Mouse (Mus musculus) liver, embryonic 12.5 days (tissue): ENCODE measurements around the gene Ndufa10. TPM values are rescaled to one million over a fixed set of nuclear protein-coding genes. Genes with fewer than 3 reads are reported as not detected.
"Not testable (repeated sequence)": the region's sequence is repeated elsewhere in the genome, so short reads cannot be mapped to it uniquely, and the experiment has no call there.

Experiments
- ATAC-seq: fragments of 200-750 bp; cut with Nextera tagmentation; 2 replicates; pipeline ENCODE4 v1.8.0; 2017; ENCODE audit warnings: moderate number of reproducible peaks, mild to moderate bottlenecking, moderate library complexity
- H3K27ac ChIP-seq: fragments of 300-500 bp; sonication (generic); 2 replicates; pipeline ENCODE4 v1.5.1; 2016; ENCODE audit warnings: mild to moderate bottlenecking
- H3K27me3 ChIP-seq: fragments of 300-500 bp; sonication (generic); replicated peaks from 2 replicates; pipeline ENCODE4 v1.6.1; 2016; ENCODE audit warnings: mild to moderate bottlenecking, moderate library complexity
- H3K36me3 ChIP-seq: fragments of 300-500 bp; sonication (generic); 2 replicates; pipeline ENCODE4 v1.6.1; 2016; ENCODE audit warnings: mild to moderate bottlenecking, moderate library complexity
- H3K4me1 ChIP-seq: fragments of 300-500 bp; sonication (generic); 2 replicates; pipeline ENCODE4 v1.6.1; 2016
- H3K4me2 ChIP-seq: fragments of 300-500 bp; sonication (generic); 2 replicates; pipeline ENCODE4 v1.6.1; 2016; ENCODE audit warnings: mild to moderate bottlenecking, moderate library complexity
- H3K4me3 ChIP-seq: fragments of 300-500 bp; sonication (generic); 2 replicates; pipeline ENCODE4 v1.5.1; 2016; ENCODE audit warnings: mild to moderate bottlenecking, moderate library complexity
- H3K9ac ChIP-seq: fragments of 300-500 bp; sonication (generic); 2 replicates; pipeline ENCODE4 v1.6.1; 2016; ENCODE audit warnings: mild to moderate bottlenecking, moderate library complexity
- H3K9me3 ChIP-seq: fragments of 300-500 bp; sonication (generic); replicated peaks from 2 replicates; pipeline ENCODE4 v1.6.1; 2016; ENCODE audit warnings: mild to moderate bottlenecking, moderate library complexity
- WGBS: fragments of 180-500 bp; shearing (Covaris S2); methylation state at CpG from one replicate; pipeline ENCODE4 v1.1.7; 2016; ENCODE audit not compliant: insufficient replicate concordance; 5-methylcytosine and 5-hydroxymethylcytosine counted together
- polyA plus RNA-seq: library from polyadenylated mRNA; unstranded; fragments of >200 nt; fragmentation: Nextera tagmentation; extraction: Ambion mirVana; gene quantifications from 2 replicates; pipeline ENCODE4 v1.2.1, GENCODE M21; 2016

Ndufa10 gene
- 169 and 179 TPM in 2 replicates for polyA plus RNA-seq

- 1% methylated on average over 67 of the region's 67 CpGs for WGBS
- H3K4me3 ChIP-seq: peak within 1 kb of the TSS; percentile 98
- H3K27ac ChIP-seq: peak within 1 kb of the TSS; percentile 73
- peak; percentile 90 for ATAC-seq
- H3K9ac ChIP-seq: peak within 1 kb of the TSS; percentile 91
- no peaks in the 10 kb centered on the region for H3K9me3 ChIP-seq
- peak within 1 kb of the TSS; percentile 91 for H3K4me2 ChIP-seq
- H3K27me3 ChIP-seq: no peaks in the 10 kb centered on the region
- peaks cover 27% of the 10 kb centered on the region for H3K36me3 ChIP-seq
- H3K4me1 ChIP-seq: peaks cover 27% of the 10 kb centered on the region
Measured at GRCm38 (mm10) chr1:92473165-92474041, at the start of gene Ndufa10. Gene Ndufa10, minus strand, starts transcription at chr1:92473860.

- no peak overlapping the region for H3K4me3 ChIP-seq
- H3K4me1 ChIP-seq: no peaks in the 10 kb centered on the region
- H3K9ac ChIP-seq: no peak overlapping the region
- 0 out of 2 replicates have a peak, but pooled peaks cover 2% of the 10 kb centered on the region for H3K27me3 ChIP-seq
- H3K36me3 ChIP-seq: no peaks in the 10 kb centered on the region
- H3K4me2 ChIP-seq: no peak overlapping the region
- WGBS: 16% methylated on average over 10 of the region's 10 CpGs
- H3K27ac ChIP-seq: no peak overlapping the region
- no peaks in the 10 kb centered on the region for H3K9me3 ChIP-seq
- ATAC-seq: no peak
Measured at GRCm38 (mm10) chr1:92521376-92521775, 47.7 kb upstream of the Ndufa10 start.

DNA sequence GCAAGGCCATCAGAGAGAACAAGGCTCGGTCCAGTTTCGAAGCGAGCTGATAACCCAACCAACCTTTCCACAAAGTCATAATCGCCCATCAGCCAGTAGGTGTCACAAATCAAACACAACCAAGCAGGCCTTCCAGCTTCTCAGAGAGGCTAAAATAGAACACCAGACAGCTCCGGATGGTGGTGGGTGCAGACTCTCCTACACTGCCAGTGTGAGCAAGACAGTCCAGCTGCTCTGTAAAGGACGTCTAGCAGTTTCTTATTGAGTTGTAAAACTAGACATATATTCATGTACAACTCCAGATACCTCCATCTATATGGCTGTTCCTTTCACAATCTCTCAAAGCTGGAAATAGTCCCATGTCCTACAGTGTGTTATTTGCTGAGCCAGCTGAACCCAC, 45.4 kb upstream of the Ndufa10 start:
- Histone ChIP-seq H3K9ac (no peak overlapping the region), H3K4me2 (no peak overlapping the region), H3K27ac (no peak overlapping the region), H3K4me1 (no peaks in the 10 kb centered on the region), H3K9me3 (no peaks in the 10 kb centered on the region), H3K27me3 (0 out of 2 replicates have a peak, but pooled peaks cover 2% of the 10 kb centered on the region), H3K36me3 (no peaks in the 10 kb centered on the region), H3K4me3 (no peak overlapping the region)
- no peak for ATAC-seq
- WGBS: 63% methylated on average over 6 of the region's 6 CpGs

DNA sequence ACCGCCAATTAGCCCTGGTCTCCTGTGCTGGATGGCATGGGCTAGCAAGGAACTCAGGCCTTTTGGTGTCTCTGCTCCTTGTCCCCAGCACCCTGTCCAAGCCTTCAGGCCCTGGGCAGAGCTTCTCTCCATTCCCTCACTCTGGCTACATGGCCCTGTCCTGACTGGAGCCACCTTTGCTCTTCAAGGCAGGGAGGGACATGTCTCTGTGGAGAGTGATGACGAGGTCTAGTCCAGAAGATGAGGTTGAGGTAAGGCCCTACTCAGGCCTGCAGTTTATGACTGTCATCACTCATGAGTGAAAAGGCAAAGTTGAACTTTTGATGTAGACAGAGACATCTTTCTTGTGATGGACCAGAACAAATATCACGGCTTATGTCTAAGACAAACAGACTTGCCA, 44.9 kb upstream of the Ndufa10 start, which contains the start of gene Olfr1414:
Gene Olfr1414 (minus strand): TSS at position 101 of the 400 bp plus-strand sequence.
- Histone ChIP-seq H3K4me2 (no peak within 1 kb of the TSS), H3K9ac (no peak within 1 kb of the TSS), H3K4me1 (no peaks in the 10 kb centered on the region), H3K4me3 (no peak within 1 kb of the TSS), H3K27ac (no peak within 1 kb of the TSS), H3K36me3 (no peaks in the 10 kb centered on the region), H3K9me3 (no peaks in the 10 kb centered on the region), H3K27me3 (0 out of 2 replicates have a peak, but pooled peaks cover 2% of the 10 kb centered on the region)
- ATAC-seq: no peak
- WGBS: 57% methylated on average over 3 of the region's 3 CpGs

- Histone ChIP-seq H3K4me2 (no peak overlapping the region), H3K4me1 (no peaks in the 10 kb centered on the region), H3K9ac (no peak overlapping the region), H3K9me3 (no peaks in the 10 kb centered on the region), H3K27ac (no peak overlapping the region), H3K27me3 (0 out of 2 replicates have a peak, but pooled peaks cover 2% of the 10 kb centered on the region), H3K36me3 (no peaks in the 10 kb centered on the region), H3K4me3 (no peak overlapping the region)
- no peak for ATAC-seq
- WGBS: 49% methylated on average over 11 of the region's 11 CpGs
Measured at GRCm38 (mm10) chr1:92515390-92515789, 41.7 kb upstream of the Ndufa10 start.

DNA sequence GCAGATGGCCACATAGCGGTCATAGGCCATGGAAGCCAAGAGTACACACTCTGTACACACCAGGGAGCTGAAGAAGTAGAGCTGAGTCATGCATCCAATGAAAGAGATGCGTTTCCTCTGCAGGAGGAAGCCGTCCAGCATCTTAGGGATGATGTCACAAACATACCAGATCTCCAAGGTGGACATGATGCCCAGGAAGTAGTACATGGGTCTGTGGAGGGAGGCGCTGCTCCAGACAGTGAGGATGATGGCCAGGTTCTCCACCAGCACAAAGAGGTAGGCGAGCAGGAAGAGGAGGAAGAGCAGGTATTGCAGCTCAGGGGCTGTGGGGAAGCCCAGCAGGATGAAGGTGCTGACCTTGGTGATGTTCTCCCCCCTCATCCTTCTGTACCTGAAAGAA, 38.0 kb upstream of the Ndufa10 start:
- not testable (repeated sequence) for H3K9ac ChIP-seq, ATAC-seq, H3K9me3 ChIP-seq, H3K4me2 ChIP-seq, H3K4me1 ChIP-seq, H3K4me3 ChIP-seq, H3K27me3 ChIP-seq, H3K36me3 ChIP-seq, H3K27ac ChIP-seq
- WGBS: 61% methylated on average over 5 of the region's 5 CpGs

GRCm38 (mm10) chr1:92496001-92496400, 22.3 kb upstream of the Ndufa10 start, which contains the start of gene Olfr1415:
Gene Olfr1415, minus strand, starts transcription at chr1:92496101.
- Histone ChIP-seq H3K27me3 (no peaks in the 10 kb centered on the region), H3K4me3 (no peak within 1 kb of the TSS), H3K4me1 (no peaks in the 10 kb centered on the region), H3K27ac (no peak within 1 kb of the TSS), H3K36me3 (no peaks in the 10 kb centered on the region), H3K9ac (no peak within 1 kb of the TSS), H3K9me3 (no peaks in the 10 kb centered on the region), H3K4me2 (no peak within 1 kb of the TSS)
- 58% methylated on average over 2 of the region's 2 CpGs for WGBS
- no peak for ATAC-seq

GRCm38 (mm10) chr1:92485013-92485412, 11.4 kb upstream of the Ndufa10 start, which contains the start of gene Olfr1416:
Gene Olfr1416, minus strand, starts transcription at chr1:92485113.
- Histone ChIP-seq H3K9ac (no peak within 1 kb of the TSS), H3K4me1 (no peaks in the 10 kb centered on the region), H3K36me3 (no peaks in the 10 kb centered on the region), H3K9me3 (peaks cover 8% of the 10 kb centered on the region; the same call in 1 of the 2 replicates), H3K27ac (no peak within 1 kb of the TSS), H3K4me3 (no peak within 1 kb of the TSS), H3K27me3 (no peaks in the 10 kb centered on the region), H3K4me2 (no peak within 1 kb of the TSS)
- no peak for ATAC-seq

DNA sequence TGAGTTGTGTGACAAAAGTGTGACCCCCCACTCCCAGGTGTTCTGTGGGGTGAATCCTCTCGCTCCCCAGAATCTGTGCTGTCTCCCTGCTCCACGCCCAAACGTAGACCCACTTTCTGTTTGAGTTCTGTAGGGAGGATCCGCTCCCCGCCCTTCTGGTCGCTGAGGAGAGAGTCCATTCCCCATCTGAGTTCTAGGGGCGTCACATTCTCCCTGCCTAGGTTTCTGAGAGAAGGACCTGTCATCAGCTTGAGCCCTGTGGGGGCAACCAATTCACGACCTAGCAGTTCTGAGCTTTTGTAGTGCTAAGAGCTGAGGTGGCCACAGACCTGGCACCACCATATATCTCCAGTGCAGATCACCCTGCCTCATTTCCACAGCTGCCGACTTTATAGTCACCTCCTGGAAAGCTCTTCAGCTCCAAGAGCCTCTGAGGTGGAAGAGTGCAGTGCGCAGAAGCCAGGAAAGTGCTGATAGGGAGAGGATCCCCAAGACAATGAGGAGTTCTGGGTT, 462 bp upstream of the Ndufa10 start:
- ATAC-seq: peak; percentile 69
- no peaks in the 10 kb centered on the region for H3K9me3 ChIP-seq
- peak overlapping the region; percentile 37; the same call in 1 of the 2 replicates for H3K27ac ChIP-seq
- 5% methylated on average over 10 of the region's 10 CpGs for WGBS
- peak overlapping the region; percentile 91 for H3K4me2 ChIP-seq
- peak overlapping the region; percentile 98 for H3K4me3 ChIP-seq
- H3K4me1 ChIP-seq: peaks cover 24% of the 10 kb centered on the region
- H3K9ac ChIP-seq: peak overlapping the region; percentile 66
- peaks cover 20% of the 10 kb centered on the region for H3K36me3 ChIP-seq
- no peaks in the 10 kb centered on the region for H3K27me3 ChIP-seq

DNA sequence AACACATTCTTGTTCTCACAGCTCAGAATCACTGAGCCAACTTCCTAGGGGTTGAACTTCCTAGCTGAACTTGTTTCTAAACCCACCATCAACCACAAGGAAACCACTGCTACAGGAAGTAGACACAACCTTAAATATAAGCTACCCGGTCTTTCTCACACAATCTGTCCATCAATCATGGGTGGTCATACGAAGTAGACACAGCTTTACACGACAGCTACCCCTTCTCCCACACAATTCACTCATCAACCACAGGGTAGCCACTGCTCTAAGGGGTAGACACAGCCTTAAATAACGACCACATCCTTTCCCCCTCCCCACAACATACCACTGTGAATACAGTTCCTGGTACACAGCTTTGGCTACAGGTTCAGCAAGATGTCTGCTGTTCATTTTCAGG, 4.8 kb downstream of the Ndufa10 start:
- H3K4me3 ChIP-seq: no peak overlapping the region
- peaks cover 72% of the 10 kb centered on the region for H3K36me3 ChIP-seq
- peaks cover 21% of the 10 kb centered on the region for H3K4me1 ChIP-seq
- H3K27ac ChIP-seq: no peak overlapping the region
- H3K4me2 ChIP-seq: no peak overlapping the region
- no peak overlapping the region for H3K9ac ChIP-seq
- no peaks in the 10 kb centered on the region for H3K9me3 ChIP-seq
- WGBS: 44% methylated on average over 4 of the region's 4 CpGs
- ATAC-seq: no peak
- H3K27me3 ChIP-seq: no peaks in the 10 kb centered on the region

DNA sequence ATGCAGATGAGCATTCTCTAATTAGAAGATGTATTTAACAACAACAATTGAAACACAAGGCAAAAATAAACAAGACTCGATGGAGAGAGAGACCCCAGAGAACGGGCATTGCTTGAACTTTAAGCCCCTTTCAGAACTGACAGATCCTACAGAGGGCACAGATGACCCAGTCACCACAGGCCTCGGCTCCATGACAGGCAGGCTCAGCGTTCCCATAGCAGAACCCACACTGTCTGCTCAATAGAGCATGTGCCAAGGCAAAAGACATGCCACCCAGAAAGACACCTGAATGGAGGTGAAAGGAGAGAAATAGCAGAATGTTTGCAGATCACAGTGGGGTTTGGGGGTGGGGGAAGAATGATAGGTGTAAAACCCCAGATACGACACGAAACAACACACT, 15.2 kb downstream of the Ndufa10 start:
- peaks cover 94% of the 10 kb centered on the region for H3K36me3 ChIP-seq
- no peaks in the 10 kb centered on the region for H3K27me3 ChIP-seq
- 84% methylated on average over 6 of the region's 6 CpGs for WGBS
- ATAC-seq: no peak
- no peak overlapping the region for H3K9ac ChIP-seq
- no peak overlapping the region for H3K27ac ChIP-seq
- H3K4me1 ChIP-seq: no peaks in the 10 kb centered on the region
- H3K4me2 ChIP-seq: no peak overlapping the region
- no peak overlapping the region for H3K4me3 ChIP-seq
- H3K9me3 ChIP-seq: no peaks in the 10 kb centered on the region

DNA sequence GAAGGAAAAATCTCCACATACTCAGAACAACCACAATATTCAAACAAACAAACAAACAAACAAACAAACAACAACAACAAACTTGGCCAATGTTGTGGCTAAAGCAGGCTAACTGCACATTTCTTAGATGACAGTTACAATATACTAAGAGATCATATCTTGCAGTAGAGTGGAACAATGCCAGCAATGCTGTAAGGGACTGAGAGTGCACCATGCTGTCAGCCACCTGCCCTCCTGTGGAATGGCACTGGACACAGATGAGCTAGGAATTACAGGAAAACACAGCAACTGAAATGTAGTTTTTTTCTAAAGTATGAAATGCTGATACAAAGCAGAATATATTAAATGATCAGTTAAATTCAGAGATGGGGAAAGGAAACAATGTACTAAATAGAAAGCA, 15.9 kb downstream of the Ndufa10 start:
- Histone ChIP-seq H3K9me3 (no peaks in the 10 kb centered on the region), H3K27ac (no peak overlapping the region), H3K4me2 (no peak overlapping the region), H3K36me3 (peaks cover 94% of the 10 kb centered on the region), H3K4me1 (no peaks in the 10 kb centered on the region), H3K27me3 (no peaks in the 10 kb centered on the region), H3K4me3 (no peak overlapping the region), H3K9ac (no peak overlapping the region)
- no peak for ATAC-seq
